Mouse (Mus musculus): Measurements from ENCODE around the gene 5730596B20Rik. TPM values are rescaled to one million over a fixed set of nuclear protein-coding genes. Genes with fewer than 3 reads are reported as not detected.

Gene 5730596B20Rik
- polyA plus RNA-seq, 1 experiment from 2014 or later = not detected

GRCm38 (mm10) chr6:52169499-52170165 is 7.7 kb upstream of the 5730596B20Rik start:
- H3K27ac ChIP-seq (ENCODE audit: low read depth) = peak overlapping the region; percentile 67
- WGBS (ENCODE audit: insufficient replicate concordance) = 46% methylated on average over 16 of the region's 16 CpGs
- H3K9me3 ChIP-seq (ENCODE audit: low read length) = no peaks in the 10 kb centered on the region
- H3K4me2 ChIP-seq (ENCODE audit: low read depth, low read length) = peak overlapping the region; percentile 38
- DNase-seq (no peak), ATAC-seq (no peak)
- TF ChIP-seq EP300 (IDR thresholded peaks at IDR 0.05; ENCODE audit: low read depth) (no peak), CTCF (IDR thresholded peaks at IDR 0.05; ENCODE audit: low read depth) (no peak)
- no peak overlapping the region for H3K4me3 ChIP-seq (ENCODE audit: low read depth, low read length)
- H3K9ac ChIP-seq (replicated peaks) = 0 out of 2 replicates have a peak overlapping the region, but pooled peaks have one; percentile 26
- peaks cover 3% of the 10 kb centered on the region; the same call in 1 of the 2 replicates for H3K4me1 ChIP-seq (ENCODE audit: insufficient read depth)
- H3K36me3 ChIP-seq (replicated peaks; ENCODE audit: insufficient read depth, low read length) = no peaks in the 10 kb centered on the region
- H3K27me3 ChIP-seq (ENCODE audit: insufficient read depth, low read length) = peaks cover 92% of the 10 kb centered on the region

GRCm38 (mm10) chr6:52170166-52170897 is 7.0 kb upstream of the 5730596B20Rik start:
- Histone ChIP-seq H3K4me3 (ENCODE audit: low read depth, low read length) (no peak overlapping the region), H3K27me3 (ENCODE audit: insufficient read depth, low read length) (peaks cover 92% of the 10 kb centered on the region), H3K9ac (replicated peaks) (0 out of 2 replicates have a peak overlapping the region, but pooled peaks have one; percentile 26), H3K4me2 (ENCODE audit: low read depth, low read length) (peak overlapping the region; percentile 38), H3K4me1 (ENCODE audit: insufficient read depth) (peaks cover 3% of the 10 kb centered on the region; the same call in 1 of the 2 replicates), H3K36me3 (replicated peaks; ENCODE audit: insufficient read depth, low read length) (no peaks in the 10 kb centered on the region), H3K9me3 (ENCODE audit: low read length) (no peaks in the 10 kb centered on the region), H3K27ac (ENCODE audit: low read depth) (peak overlapping the region; percentile 67)
- DNase-seq = peak; percentile 23
- 20% methylated on average over 40 of the region's 40 CpGs for WGBS (ENCODE audit: insufficient replicate concordance)
- no peak for TF ChIP-seq EP300 (IDR thresholded peaks at IDR 0.05; ENCODE audit: low read depth)
- no peak for TF ChIP-seq CTCF (IDR thresholded peaks at IDR 0.05; ENCODE audit: low read depth)
- ATAC-seq = peak; percentile 68

- Histone ChIP-seq H3K4me1 (ENCODE audit: insufficient read depth) (peaks cover 3% of the 10 kb centered on the region; the same call in 1 of the 2 replicates), H3K9ac (replicated peaks) (no peak overlapping the region), H3K4me3 (ENCODE audit: low read depth, low read length) (no peak overlapping the region), H3K4me2 (ENCODE audit: low read depth, low read length) (no peak overlapping the region), H3K27me3 (ENCODE audit: insufficient read depth, low read length) (peaks cover 90% of the 10 kb centered on the region), H3K9me3 (ENCODE audit: low read length) (no peaks in the 10 kb centered on the region), H3K36me3 (replicated peaks; ENCODE audit: insufficient read depth, low read length) (no peaks in the 10 kb centered on the region), H3K27ac (ENCODE audit: low read depth) (peak overlapping the region; percentile 67; the same call in 1 of the 2 replicates)
- no peak; the same call in 1 of the 2 replicates for ATAC-seq
- TF ChIP-seq EP300 (IDR thresholded peaks at IDR 0.05; ENCODE audit: low read depth) (no peak), CTCF (IDR thresholded peaks at IDR 0.05; ENCODE audit: low read depth) (no peak)
- peak; percentile 18 for DNase-seq
- 4% methylated on average over 5 of the region's 5 CpGs for WGBS (ENCODE audit: insufficient replicate concordance)
These were observed 6.4 kb upstream of the 5730596B20Rik start for GRCm38 (mm10) chr6:52170898-52171223.

GRCm38 (mm10) chr6:52171331-52171730 is 6.0 kb upstream of the 5730596B20Rik start:
- Histone ChIP-seq H3K36me3 (replicated peaks; ENCODE audit: insufficient read depth, low read length) (no peaks in the 10 kb centered on the region), H3K27ac (ENCODE audit: low read depth) (0 out of 2 replicates have a peak overlapping the region, but pooled peaks have one; percentile 37), H3K9ac (replicated peaks) (no peak overlapping the region), H3K4me2 (ENCODE audit: low read depth, low read length) (no peak overlapping the region), H3K27me3 (ENCODE audit: insufficient read depth, low read length) (peaks cover 90% of the 10 kb centered on the region), H3K9me3 (ENCODE audit: low read length) (no peaks in the 10 kb centered on the region), H3K4me3 (ENCODE audit: low read depth, low read length) (no peak overlapping the region), H3K4me1 (ENCODE audit: insufficient read depth) (peaks cover 3% of the 10 kb centered on the region; the same call in 1 of the 2 replicates)
- TF ChIP-seq CTCF (IDR thresholded peaks at IDR 0.05; ENCODE audit: low read depth) (no peak), EP300 (IDR thresholded peaks at IDR 0.05; ENCODE audit: low read depth) (no peak)
- DNase-seq = no peak
- WGBS (ENCODE audit: insufficient replicate concordance) = 41% methylated on average over 4 of the region's 4 CpGs
- no peak for ATAC-seq

- Histone ChIP-seq H3K9ac (replicated peaks) (no peak overlapping the region), H3K27me3 (ENCODE audit: insufficient read depth, low read length) (peaks cover 90% of the 10 kb centered on the region), H3K9me3 (ENCODE audit: low read length) (no peaks in the 10 kb centered on the region), H3K4me2 (ENCODE audit: low read depth, low read length) (peak overlapping the region; percentile 45; the same call in 1 of the 2 replicates), H3K4me3 (ENCODE audit: low read depth, low read length) (no peak overlapping the region), H3K27ac (ENCODE audit: low read depth) (0 out of 2 replicates have a peak overlapping the region, but pooled peaks have one; percentile 22), H3K4me1 (ENCODE audit: insufficient read depth) (peaks cover 3% of the 10 kb centered on the region; the same call in 1 of the 2 replicates), H3K36me3 (replicated peaks; ENCODE audit: insufficient read depth, low read length) (no peaks in the 10 kb centered on the region)
- WGBS (ENCODE audit: insufficient replicate concordance) = 51% methylated on average over 7 of the region's 7 CpGs
- no peak for DNase-seq
- ATAC-seq = no peak
- TF ChIP-seq EP300 (IDR thresholded peaks at IDR 0.05; ENCODE audit: low read depth) (no peak), CTCF (IDR thresholded peaks at IDR 0.05; ENCODE audit: low read depth) (no peak)
These were observed 5.4 kb upstream of the 5730596B20Rik start for GRCm38 (mm10) chr6:52171938-52172337.

- no peak for TF ChIP-seq EP300 (IDR thresholded peaks at IDR 0.05; ENCODE audit: low read depth)
- TF ChIP-seq CTCF (IDR thresholded peaks at IDR 0.05; ENCODE audit: low read depth) = no peak
- H3K9ac ChIP-seq (replicated peaks) = no peak overlapping the region
- H3K9me3 ChIP-seq (ENCODE audit: low read length) = no peaks in the 10 kb centered on the region
- peaks cover 3% of the 10 kb centered on the region; the same call in 1 of the 2 replicates for H3K4me1 ChIP-seq (ENCODE audit: insufficient read depth)
- no peak overlapping the region for H3K4me3 ChIP-seq (ENCODE audit: low read depth, low read length)
- H3K4me2 ChIP-seq (ENCODE audit: low read depth, low read length) = peak overlapping the region; percentile 45
- 19% methylated on average over 35 of the region's 35 CpGs for WGBS (ENCODE audit: insufficient replicate concordance)
- DNase-seq (peak; percentile 76), ATAC-seq (peak; percentile 54)
- H3K36me3 ChIP-seq (replicated peaks; ENCODE audit: insufficient read depth, low read length) = no peaks in the 10 kb centered on the region
- 0 out of 2 replicates have a peak overlapping the region, but pooled peaks have one; percentile 39 for H3K27ac ChIP-seq (ENCODE audit: low read depth)
- peaks cover 90% of the 10 kb centered on the region for H3K27me3 ChIP-seq (ENCODE audit: insufficient read depth, low read length)
These were observed 4.8 kb upstream of the 5730596B20Rik start for GRCm38 (mm10) chr6:52172501-52172900.
